Mouse (Mus musculus) brain, adult 2 months (tissue): ENCODE results near the gene Pigl.
"Not testable (repeated sequence)": the region's sequence is repeated elsewhere in the genome, so short reads cannot be mapped to it uniquely, and the experiment has no call there.

Source experiments
- DNase-seq: peaks from one replicate; pipeline ENCODE4 v3.0.0; 2011; ENCODE audit warnings: low read depth, low spot score

The Pigl gene

DNA sequence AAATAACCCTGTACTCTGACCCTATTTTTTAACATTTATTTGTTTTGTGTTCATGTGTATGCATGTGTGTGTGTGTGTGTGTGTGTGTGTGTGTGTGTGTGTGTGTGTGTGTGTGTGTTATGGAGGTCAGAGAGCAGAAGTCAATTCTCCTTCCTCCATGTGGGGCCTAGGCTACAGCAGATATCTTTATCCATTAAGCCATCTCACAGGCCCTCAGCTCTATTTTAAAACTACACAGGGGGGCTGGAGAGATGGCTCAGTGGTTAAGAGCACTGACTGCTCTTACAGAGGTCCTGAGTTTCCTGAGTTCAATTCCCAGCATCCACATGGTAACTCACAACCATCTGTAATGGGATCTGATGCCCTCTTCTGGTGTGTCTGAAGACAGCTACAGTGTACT, 9.0 kb downstream of the Pigl start:
- DNase-seq = not testable (repeated sequence)

DNA sequence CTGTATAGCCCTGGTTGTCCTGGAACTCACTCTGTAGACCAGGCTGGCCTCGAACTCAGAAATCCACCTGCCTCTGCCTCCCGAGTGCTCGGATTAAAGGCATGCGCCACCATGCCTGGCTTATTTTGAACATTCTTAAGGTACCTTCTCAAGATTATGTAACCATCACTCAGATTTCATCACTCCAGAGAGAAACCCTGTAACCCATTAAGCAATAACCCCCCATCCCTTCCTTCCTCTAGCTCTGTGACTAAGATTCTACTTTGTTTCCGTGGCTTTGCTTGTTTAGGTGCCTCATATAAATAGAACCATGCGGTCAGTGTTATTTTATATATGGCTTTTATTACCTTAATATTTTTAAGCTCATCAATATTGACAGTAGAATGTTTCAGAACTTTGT, 12.2 kb downstream of the Pigl start:
- no peak for DNase-seq

DNA sequence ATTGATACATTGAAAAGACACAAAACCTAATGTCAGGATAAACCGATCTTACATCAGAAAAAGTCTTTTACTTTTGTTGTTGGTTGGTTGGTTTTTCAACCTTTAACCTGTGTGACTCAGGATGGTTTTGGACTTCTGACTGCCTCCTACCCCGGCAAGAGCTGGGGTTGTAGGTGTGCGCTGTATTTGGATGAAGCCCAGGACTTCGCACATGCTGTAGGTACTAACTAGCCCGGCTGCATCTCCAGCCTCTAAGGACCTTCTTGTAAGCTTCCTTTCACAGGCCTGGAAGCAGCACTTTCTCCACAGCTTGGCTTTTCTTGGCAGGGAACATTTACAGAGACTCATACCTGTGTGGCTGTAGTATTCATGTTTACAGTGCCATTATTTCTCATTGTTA, 15.3 kb downstream of the Pigl start:
- no peak for DNase-seq

DNA sequence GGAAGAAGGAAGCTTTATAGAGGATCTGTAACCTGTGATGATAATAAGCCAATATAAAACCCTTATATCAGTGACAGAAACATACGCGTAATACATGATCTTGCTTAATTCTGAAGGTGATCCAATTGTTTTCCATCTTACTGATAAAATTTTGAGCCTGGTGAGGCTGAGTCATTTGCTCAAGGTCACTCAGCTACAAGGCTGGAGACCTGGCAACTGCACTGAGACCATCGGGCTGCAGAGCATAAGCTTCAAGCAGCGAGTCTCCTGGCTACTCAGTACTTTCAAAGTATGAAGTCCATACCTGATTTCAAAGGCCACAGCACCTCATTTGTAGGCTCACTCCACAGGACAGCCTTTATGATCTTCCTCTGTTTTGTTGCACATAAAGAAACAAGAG, 17.9 kb downstream of the Pigl start:
- no peak for DNase-seq

DNA sequence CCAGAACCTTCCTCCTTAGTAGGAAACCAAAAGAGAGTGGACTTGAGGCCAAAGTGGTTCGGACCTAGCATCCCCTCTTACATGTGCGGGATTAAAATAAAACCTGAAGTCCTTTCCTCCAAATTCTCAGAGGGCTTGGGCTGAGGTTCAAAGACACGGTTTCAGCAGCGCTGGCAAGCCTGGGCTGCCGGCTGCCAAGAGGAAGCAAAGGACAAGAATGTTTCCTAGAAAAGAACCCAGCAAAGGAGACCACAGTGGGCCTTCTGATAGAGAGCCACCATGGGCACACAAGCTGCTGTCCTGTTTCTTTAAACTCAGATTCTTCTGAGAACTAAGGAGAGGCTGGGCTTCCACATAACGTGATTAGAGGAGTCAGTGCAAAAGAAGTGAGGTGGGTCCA, 20.7 kb downstream of the Pigl start:
- DNase-seq = no peak

DNA sequence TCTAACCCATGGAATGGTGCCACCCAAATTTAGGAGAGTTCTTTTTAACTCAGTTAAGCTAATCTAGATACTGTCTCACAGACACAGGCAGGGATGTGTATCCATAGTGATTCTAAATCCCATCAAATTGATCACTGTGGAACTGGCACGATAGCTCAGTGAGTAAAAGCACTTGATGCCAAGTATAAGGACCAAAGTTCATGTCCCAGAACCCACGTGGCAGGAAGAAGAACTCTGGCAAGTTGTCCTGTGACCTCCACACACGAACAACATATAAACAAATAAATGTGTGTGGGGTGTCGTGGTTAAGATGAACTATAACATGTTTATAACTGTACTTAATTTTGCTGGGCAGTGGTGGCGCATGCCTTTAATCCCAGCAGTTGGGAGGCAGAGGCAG, 21.3 kb downstream of the Pigl start:
- DNase-seq = no peak

DNA sequence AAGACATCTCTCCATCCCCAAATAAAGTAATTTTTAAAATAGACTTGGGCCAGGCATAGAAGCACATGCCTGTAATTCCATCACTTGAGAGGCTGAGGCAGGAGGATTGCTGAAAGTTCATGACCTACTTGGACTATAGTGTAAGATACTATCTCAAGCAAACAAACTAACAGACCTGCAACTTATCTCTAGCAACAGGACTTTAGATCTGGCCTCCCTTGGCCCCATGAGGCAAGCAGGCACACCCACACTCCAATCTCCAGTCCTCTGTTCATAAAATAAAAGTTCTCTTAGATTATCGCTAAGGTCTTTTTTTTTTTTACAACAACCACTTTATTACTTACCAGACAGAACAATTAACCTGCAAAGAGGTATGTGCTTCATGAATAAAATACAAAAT, 28.7 kb downstream of the Pigl start:
- DNase-seq = no peak

DNA sequence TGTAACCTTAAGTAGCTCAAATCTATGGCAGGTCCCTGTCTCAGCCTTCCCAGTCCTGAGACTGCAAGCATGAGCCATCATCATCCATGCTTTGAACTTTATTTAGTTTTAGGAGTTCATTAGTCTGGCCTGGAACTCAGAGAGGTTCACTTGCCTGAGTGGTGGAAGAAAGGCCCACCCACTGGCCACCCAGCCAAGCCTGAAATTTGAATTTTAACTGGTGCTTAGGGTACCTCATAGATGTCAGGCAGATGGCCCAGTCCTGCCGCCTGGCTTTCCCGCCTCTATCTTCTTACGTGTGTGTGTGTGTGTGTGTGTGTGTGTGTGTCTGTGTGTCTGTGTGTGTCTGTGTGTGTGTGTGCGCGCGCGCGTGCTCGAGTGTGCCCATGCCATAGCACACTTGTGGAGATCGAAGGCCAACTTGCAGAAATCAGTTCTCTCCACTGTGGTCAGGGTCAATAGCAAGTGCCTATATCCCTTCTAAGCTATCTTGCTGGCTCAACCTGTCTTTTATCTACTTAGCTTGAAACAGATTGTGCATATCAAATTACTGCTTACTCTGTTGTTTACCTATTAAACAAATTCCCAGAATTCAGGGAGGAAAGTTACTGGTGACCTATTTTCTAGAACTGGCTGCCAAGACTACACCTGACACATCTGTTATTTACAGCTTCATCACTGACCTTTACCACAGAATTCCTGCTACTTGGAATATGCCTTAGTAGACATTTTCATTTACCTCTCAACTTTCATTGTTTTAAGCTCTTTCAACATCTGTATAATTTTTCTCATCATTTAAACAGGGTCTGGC, 29.5 kb downstream of the Pigl start:
- peak; percentile 5 for DNase-seq

DNA sequence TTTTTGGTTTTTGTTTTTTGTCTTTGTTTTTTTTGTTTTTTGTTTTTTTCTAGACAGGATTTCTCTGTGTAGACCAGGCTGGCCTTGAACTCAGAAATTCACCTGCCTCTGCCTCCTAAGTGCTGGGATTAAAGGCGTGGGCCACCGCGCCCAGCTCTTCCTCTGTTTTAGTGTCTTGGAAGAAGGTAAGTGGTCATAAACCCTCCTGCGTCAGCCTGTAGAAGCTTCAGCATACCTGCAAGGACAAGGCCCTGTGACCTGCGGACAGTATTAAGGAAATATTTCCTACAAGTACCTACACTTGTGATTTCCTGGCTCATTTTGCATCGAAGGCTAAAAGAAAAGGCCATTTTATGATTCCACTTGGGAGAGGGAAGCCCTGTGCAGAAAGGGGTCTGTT, 35.4 kb downstream of the Pigl start:
- no peak for DNase-seq

DNA sequence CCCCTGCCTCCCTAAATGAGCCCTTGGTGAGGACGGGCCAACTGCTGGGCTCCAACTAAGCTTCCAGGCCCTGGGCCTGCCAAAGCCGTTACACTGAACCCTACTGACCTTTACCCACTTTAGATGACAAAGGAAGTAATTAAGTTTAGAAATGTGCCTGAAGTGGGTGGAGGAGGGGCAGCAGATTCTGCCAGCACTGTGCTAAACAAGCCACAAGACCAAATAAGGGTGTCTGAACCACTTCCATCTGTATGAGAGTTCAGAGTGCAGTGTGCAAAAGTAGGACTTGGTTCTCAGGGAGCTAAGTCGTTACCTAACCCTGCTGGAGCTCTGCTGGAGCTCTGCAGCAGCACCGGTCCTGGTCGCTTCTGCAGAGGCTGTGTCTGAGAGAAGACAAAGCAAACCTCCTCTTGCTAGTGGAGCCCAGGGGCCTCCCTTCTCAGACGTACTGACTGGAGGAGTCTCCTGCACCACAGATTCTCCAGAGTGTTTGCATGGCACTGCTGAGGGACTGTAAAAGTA, 36.6 kb downstream of the Pigl start:
- DNase-seq = peak; percentile 48

DNA sequence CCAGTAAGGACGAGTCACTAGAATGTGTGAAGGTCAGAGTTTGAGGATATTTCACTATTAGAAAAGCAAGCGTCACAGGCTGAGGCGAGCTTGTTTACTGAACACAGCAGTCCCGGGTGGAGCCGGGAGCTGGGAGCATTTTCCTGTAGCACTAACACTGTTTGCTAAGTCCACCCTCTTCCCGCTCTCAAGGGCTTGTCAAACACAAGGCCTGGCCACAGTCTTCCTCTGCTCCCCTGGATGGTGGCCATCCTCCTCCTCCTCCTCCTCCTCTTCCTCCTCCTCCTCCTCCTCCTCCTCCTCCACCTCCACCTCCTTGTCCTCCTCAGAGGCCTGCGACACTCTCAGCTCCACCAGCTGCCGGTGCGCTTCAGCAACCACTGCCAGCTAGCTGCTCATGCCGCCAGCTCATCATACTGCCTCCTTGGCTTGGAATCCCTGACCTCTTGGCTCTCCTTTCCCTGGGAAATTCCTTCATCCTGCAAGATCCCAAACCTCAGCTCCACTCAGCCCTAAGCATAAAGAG, 37.1 kb downstream of the Pigl start:
- peak; percentile 32 for DNase-seq

DNA sequence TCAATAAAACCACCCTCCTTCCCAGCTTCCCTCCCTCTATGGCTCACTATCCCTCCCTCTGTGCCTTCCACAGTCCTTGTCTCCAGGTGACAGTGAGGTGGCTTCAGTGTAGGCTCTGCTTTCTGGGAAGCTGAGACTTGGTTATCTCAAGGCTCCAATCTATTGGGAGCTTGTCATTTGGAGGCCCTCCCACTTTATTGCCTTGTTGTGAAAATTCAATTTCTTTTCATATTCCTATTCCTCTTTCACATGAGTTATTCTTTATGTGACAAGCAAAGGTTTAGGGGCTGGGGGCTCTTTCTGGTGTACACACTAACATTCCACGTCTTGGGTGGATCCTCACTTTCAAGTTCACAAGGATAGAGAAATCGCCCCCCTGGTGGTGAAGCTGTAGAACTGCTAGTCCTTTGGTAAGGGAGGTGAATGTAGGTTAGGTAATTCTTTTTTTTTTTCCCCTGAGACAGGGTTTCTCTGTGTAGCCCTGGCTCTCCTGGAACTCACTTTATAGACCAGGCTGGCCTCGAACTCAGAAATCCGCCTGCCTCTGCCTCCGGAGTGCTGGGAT, 38.0 kb downstream of the Pigl start:
- DNase-seq = peak; percentile 48

DNA sequence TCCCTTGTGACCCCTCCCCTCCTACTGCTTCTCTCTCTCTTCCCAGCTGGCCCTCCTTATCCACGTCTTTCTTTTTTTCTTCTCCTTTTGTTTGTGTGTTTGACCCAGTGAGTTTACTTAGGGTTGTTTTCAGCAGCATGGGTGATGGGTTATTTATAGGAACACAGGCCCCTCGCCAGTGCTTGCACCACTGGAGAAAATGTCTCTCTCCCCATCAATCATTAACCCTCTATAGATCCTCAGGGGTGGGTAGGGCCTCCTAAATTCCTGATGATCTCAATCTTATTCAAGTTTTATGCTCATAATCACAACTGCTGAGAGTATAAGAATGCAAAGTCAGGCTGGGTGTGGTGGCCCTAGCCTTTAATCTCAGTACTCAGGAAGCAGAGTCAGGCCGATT, 38.9 kb downstream of the Pigl start:
- no peak for DNase-seq

DNA sequence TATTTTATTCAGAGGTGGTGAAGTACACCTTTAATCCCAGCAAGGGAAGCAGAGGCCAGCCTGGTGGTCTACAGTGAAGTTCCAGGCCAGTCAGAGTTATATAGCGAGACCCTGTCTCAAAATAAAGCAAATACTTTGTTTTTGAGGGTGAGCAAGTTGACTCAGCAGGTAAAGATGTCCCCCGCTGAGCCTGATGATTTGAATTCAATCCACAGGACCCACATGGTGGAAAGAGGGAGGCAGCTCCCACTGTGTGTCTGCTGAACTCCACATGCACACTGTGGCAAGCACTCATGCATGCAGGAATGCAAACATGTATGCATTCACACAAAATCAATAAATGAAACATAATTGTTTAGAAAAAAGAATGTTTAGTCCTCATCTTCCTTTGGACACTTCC, 40.5 kb downstream of the Pigl start:
- no peak for DNase-seq

DNA sequence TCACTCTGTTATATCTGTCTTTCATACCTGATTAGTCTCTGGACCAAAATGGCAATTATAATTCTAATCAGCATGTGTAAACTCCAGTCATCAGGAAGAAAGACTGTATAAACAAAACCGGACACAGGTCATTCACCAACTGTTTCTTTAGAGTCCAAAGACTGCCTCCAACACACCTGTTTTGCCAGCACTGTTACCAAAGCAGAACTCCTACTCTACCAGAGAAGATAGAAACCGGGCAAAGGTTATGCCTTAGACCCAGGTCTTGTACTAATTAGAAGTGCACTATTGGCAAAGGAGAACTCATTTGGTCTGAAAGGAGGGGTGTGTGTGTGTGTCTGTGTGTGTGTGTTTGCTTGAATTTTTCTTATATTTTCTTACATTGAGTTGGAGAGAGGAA, 42.3 kb downstream of the Pigl start:
- no peak for DNase-seq

DNA sequence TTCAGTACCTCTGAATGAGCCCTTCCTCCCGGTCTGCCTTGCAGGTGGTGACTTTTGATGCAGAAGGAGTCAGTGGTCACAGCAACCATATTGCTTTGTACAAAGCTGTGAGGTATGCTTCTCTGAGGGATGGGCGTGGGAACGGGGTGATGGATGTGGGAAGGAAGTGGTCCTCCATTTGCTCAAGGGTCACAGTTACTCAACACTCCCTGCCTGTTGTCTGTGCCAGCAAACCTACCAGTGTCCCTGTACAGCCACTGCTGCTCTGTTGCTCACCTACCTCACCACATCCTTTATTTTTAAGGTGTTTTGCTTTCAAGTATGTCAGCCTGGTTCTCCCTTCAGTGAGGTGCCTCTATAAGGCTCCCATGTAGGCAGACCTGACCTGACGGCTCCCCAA, 49.4 kb downstream of the Pigl start:
- no peak for DNase-seq

DNA sequence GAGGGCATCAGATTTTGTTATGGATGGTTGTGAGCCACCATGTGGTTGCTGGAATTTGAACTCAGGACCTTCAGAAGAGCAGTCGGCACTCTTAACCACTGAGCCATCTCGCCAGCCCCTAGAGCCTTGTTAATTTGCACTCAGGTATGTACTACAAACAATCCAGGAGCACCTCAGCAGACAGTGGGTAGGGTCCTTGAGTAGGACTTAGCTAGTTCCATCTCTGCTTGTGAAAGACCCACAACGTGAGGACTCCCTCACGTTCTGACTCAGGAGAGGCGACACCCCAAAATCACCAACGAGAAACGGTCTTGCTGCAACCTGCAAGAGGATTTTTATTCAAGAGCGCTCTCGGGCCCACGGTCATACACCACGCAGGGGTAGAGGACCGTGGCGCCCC, 50.1 kb downstream of the Pigl start:
- DNase-seq = not testable (repeated sequence)

DNA sequence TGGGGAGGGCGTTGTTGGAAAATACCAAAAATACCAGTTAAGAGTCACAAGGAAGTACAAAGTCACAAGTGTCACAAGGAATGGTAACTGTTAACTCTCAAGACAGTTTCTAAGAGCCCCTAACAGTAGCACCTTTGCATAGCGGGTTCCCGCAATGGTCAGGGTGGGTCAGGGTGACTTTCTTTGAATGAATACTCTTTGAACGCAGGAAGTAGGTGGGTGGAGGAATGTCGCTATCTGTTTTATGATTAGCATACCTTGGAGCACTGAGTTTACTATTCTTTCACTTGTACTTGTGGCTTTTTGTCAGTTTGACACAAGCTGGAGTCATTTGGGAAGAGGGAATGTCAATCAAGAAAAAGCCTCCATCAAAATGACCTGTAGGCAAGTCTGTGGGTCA, 50.6 kb downstream of the Pigl start:
- not testable (repeated sequence) for DNase-seq

DNA sequence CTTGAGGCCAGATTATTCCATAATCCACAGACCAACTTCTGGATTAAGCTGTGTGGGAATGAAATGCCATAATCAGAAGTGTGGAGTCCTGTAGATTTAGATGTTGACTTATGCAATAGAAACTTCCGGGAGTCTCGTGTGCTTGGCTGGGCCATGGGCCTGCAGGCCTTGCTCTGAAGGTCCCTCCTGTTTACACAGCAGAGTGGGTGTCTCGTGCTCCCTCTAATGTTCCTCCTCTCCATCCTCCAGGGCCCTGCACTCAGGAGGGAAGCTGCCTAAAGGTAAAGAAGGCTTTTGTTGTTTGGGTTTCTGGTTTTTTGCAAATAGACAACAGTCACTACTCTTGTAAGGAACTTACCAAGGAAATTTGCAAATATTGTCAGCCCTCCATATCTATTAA, 51.3 kb downstream of the Pigl start:
- no peak for DNase-seq

DNA sequence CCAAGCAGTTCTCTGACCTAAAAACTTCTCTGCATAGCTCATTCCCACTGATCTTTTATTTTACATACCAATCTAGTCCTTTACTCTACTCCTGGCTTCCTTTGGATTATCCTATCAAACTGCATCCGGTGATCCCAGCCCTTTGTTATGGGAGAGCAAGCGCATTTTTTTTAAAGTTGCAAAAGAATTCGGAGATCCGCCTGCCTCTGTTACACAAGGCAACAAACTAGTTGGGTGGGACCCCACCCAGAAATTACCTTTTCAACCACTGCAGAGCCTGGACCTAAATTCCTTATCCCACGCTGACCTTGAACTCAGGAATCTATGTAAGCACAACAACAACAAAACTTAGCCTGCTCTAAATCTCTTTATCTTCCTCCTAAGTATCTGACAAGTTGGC, 52.7 kb downstream of the Pigl start:
- no peak for DNase-seq

DNA sequence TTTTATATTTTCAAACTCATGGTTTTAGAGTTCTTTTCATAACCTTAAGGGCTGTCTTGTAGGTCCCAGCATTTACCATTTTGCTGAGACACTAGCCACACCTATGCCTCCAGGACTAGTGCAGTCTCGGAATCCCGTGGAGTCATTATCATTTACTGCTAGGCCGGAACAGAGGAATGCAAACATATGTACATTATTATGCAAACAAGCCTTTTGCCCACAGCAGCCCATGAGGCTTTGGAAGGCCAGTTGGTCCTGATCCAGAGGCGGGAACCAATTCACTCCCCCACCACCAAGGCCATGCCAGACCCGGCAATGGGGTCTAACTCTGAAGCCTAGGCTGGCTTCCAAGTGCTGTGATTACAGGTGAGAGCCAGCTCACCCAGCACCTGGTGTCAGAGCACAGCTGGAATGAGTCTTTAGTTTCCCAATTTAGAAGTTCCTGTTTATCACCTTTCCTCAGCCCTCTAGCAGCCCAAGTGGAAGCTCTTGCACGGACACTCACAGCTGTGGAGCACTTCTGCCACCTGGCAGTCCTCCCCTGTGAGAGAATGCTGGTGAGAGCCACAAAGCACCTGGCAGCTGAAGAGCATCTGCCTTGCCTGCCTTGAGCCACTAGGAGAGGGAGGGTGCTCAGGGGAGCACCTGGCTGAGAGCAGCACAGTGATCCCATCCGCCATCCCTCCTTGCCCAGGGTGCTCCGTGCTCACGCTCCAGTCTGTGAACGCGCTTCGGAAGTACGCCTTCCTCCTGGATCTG, 53.4 kb downstream of the Pigl start:
- DNase-seq = no peak

DNA sequence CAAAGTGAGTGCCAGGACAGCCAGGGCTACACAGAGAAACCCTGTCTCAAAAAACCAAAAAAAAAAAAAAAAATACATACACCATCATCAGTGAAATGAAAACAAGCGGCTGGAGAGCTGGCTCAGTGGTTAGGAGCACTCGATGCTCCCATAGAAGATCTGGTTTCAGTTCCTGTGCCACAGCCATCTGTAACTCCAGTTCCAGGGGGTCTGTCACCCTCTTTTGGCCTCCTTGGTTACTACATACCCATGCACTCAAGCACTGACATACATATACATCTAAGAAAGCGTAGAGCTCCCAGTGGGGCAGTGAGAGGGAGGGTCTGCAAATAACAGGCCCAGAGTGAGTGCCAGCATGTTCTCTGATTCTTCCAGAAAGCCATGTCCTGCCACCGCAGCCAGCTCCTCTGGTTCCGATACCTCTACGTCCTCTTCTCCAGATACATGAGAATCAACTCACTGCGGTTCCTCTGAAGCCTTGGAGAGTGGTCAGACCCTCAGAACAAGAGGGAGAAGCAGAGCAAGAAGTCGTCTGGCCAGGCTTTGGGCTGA, 54.3 kb downstream of the Pigl start:
- no peak for DNase-seq
